Mouse (Mus musculus) mammary gland, adult 2 months (tissue): ENCODE measurements around the gene Gpc3. TPM values are rescaled to one million over a fixed set of nuclear protein-coding genes. Genes with fewer than 3 reads are reported as not detected.

Experiments
- polyA plus RNA-seq: library from polyadenylated mRNA; depleted of rRNA; stranded (reverse); fragments of >200 nt; gene quantifications from 2 replicates; pipeline ENCODE4 v1.2.3, GENCODE M21; 2012; ENCODE audit warnings: low replicate concordance; rRNA removed

Gpc3 gene
- polyA plus RNA-seq = 69.9 and 78.4 TPM in 2 replicates

DNA sequence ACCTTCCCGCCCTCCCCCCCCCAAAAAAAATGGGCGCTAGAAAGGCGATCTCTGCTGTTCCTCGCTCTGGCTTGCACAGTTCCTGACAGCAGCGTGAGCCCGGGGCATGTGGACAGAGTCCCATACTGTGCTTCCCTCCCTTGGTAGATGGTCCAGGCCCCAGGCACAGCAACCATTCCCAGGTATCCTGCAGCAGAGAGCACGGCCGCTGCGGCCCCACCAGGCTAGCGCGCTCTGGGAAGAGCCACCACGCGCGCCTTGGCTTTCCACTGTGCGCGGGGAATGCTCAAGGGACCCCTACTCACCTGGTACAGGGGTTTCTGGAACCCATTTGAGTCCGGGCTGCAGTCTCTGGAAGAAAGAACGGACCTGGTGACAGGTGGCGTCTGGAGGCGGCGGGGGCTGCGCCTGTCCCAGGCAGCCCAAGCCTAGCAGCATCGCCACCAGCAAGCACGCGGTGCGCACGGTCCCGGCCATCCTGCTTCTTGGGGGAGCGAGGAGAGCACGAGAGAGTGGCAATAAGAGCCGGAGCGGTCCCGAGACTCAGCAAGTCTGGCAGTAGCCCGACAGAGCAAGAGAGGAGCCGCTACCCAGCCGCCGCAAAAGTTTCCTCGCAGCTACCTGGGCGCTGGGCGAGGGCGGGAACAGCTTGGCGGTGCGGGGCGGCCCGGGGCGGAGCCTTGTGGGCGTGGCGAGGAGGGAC, at the start of gene Gpc3:
Gene Gpc3 (minus strand): TSS at position 623 of the 703 bp plus-strand sequence.

Other genes starting within 250 kb of the Gpc3 start
- 0.10 TPM in 1 of 2 replicates, not detected in the other for gene Ccdc160, start 177.2 kb upstream of the Gpc3 start, polyA plus RNA-seq